Mouse (Mus musculus) kidney, embryonic 16.5 days (tissue): ENCODE measurements at regions not wholly inside any gene's neighbourhood (a gene's known extent, or its start where the extent isn't known, plus 50 kb on each side); places are given as distances from the start of the nearest gene placed in this dataset.
A peak's percentile ranks its signal among the peaks of the same experiment; 100 is the strongest.
"Not testable (repeated sequence)": the region's sequence is repeated elsewhere in the genome, so short reads cannot be mapped to it uniquely, and the experiment has no call there.

ENCODE experiments used
- ATAC-seq: fragments of 200-750 bp; cut with Nextera tagmentation; 2 replicates; pipeline ENCODE4 v1.8.0; 2017; ENCODE audit warnings: moderate TSS enrichment; ENCODE audit not compliant: low FRiP score, low TSS enrichment
- H3K27ac ChIP-seq: fragments of 300-500 bp; sonication (generic); 2 replicates; pipeline ENCODE4 v1.5.1; 2014; ENCODE audit warnings: low read length
- H3K27me3 ChIP-seq: fragments of 300-500 bp; sonication (generic); 2 replicates; pipeline ENCODE4 v1.6.1; 2014; ENCODE audit warnings: low read length, control low read depth, mixed read lengths; ENCODE audit not compliant: insufficient read depth
- H3K36me3 ChIP-seq: fragments of 300-500 bp; sonication (generic); 2 replicates; pipeline ENCODE4 v1.6.1; 2014; ENCODE audit warnings: low read length, control low read depth, mixed read lengths; ENCODE audit not compliant: insufficient read depth
- H3K4me1 ChIP-seq: fragments of 300-500 bp; sonication (generic); 2 replicates; pipeline ENCODE4 v1.6.1; 2014; ENCODE audit warnings: low read length, control low read depth, mixed read lengths; ENCODE audit not compliant: insufficient read depth
- H3K4me2 ChIP-seq: fragments of 300-500 bp; sonication (generic); replicated peaks from 2 replicates; pipeline ENCODE4 v1.6.1; 2014; ENCODE audit warnings: low read depth, low read length
- H3K4me3 ChIP-seq: fragments of 300-500 bp; sonication (generic); 2 replicates; pipeline ENCODE4 v1.5.1; 2014; ENCODE audit warnings: mild to moderate bottlenecking, low read length
- H3K9ac ChIP-seq: fragments of 300-500 bp; sonication (generic); replicated peaks from 2 replicates; pipeline ENCODE4 v1.6.1; 2014; ENCODE audit warnings: low read length
- H3K9me3 ChIP-seq: fragments of 300-500 bp; sonication (generic); 2 replicates; pipeline ENCODE4 v1.6.1; 2016; ENCODE audit warnings: low read length, control low read depth
- WGBS: fragments of 180-500 bp; shearing (Covaris S2); extraction: QIAGEN DNeasy Blood & Tissue Kit; methylation state at CpG from one replicate; pipeline ENCODE4 v1.1.7; 2014; 5-methylcytosine and 5-hydroxymethylcytosine counted together

DNA sequence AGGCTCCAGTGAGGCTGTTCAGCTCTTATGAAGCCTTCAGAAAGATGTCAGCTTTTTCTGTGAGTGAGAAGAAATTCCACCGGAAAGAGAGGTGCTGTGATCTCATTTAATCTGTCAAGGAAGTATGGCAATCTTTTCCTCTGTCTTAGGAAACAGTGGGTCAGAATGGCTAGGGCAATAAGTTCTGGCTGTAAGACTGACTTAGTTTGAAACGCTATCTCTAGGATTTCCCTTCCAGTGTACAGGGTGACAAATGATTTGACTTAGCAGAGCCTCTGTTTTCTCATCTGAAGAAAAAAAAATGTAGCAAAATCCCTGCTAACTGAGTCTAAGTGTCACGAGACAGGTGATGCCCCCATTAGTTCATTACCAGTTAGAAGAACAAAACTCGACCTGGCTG lies 181.1 kb downstream of the Csl start:
- Histone ChIP-seq H3K4me1 (no peaks in the 10 kb centered on the region), H3K36me3 (no peaks in the 10 kb centered on the region), H3K4me3 (no peak overlapping the region), H3K27ac (no peak overlapping the region), H3K9me3 (no peaks in the 10 kb centered on the region), H3K27me3 (no peaks in the 10 kb centered on the region), H3K4me2 (no peak overlapping the region), H3K9ac (no peak overlapping the region)
- WGBS, result 34% methylated on average over 4 of the region's 4 CpGs
- no peak for ATAC-seq

DNA sequence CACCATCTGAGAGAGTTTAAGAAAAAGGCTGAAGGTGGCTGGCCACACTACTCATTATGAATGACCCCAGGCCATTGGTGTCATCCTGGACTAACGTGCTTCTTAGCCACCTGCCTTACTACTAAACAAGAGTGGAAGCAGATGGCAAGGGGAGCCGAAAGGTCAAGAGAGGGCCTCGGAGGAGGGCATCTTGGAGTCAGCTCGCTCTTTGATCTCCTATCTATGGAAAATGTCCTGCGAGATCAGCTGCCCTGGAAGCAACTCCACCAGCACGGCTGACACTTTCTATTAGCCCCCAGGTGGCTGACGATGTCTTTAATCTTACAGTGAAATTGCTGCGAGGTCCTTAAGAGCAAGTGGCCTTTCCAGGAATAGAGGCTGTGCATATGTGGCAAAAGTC lies 179.3 kb downstream of the Csl start:
- H3K4me2 ChIP-seq, result no peak overlapping the region
- WGBS, result 34% methylated on average over 8 of the region's 8 CpGs

DNA sequence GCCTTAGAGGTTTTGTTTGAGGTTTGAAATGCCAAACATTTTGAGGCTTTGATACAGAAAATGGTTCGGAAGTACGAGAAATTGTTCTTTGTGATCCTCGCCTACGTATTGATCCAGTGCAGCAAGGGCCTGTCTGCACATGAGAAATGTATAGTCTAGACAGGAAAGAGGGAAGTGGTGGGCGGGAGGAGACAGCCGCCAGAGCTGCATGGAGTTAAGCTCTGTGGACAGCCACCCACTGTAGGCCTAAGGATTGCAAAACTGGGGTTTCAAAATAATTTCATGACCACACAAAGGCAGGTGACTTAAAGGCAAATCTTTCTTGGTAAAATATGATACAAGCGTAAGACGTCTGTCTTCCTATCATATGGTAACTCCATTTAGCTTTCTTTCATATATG lies 178.4 kb downstream of the Csl start:
- Histone ChIP-seq H3K36me3 (no peaks in the 10 kb centered on the region), H3K27me3 (no peaks in the 10 kb centered on the region), H3K9ac (no peak overlapping the region), H3K4me2 (no peak overlapping the region), H3K4me3 (no peak overlapping the region), H3K4me1 (no peaks in the 10 kb centered on the region), H3K27ac (no peak overlapping the region), H3K9me3 (no peaks in the 10 kb centered on the region)
- WGBS, result 74% methylated on average over 8 of the region's 8 CpGs
- ATAC-seq, result no peak

More for the DNA sequence above, 179.3 kb downstream of the Csl start:
- Histone ChIP-seq H3K27ac (no peak overlapping the region), H3K36me3 (no peaks in the 10 kb centered on the region), H3K4me1 (no peaks in the 10 kb centered on the region), H3K27me3 (no peaks in the 10 kb centered on the region), H3K9ac (no peak overlapping the region), H3K4me3 (no peak overlapping the region), H3K9me3 (no peaks in the 10 kb centered on the region)
- ATAC-seq, result no peak

DNA sequence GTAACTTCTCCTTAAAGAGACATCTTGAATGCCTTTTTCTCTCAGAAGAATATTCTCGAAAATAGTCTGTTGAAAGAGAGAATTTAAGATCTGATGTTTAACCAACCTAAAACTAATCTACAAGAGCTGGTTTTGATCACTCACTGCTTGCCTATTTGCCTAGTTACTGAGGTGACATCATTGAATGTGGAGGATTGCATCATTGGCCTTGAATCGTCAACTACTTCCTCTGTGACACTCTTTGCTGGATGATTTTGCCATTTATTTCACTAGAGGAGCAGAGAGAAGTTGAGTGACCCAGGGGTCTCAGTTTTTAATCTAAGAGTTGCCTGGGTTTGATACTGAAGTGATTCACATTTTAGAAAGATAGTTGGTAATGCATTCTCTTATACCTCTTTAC lies 174.6 kb downstream of the Csl start:
- WGBS, result 83% methylated on average over 2 of the region's 2 CpGs
- Histone ChIP-seq H3K9me3 (no peaks in the 10 kb centered on the region), H3K4me1 (no peaks in the 10 kb centered on the region), H3K4me3 (no peak overlapping the region), H3K36me3 (no peaks in the 10 kb centered on the region), H3K4me2 (no peak overlapping the region), H3K9ac (no peak overlapping the region), H3K27me3 (no peaks in the 10 kb centered on the region), H3K27ac (no peak overlapping the region)
- ATAC-seq, result no peak

DNA sequence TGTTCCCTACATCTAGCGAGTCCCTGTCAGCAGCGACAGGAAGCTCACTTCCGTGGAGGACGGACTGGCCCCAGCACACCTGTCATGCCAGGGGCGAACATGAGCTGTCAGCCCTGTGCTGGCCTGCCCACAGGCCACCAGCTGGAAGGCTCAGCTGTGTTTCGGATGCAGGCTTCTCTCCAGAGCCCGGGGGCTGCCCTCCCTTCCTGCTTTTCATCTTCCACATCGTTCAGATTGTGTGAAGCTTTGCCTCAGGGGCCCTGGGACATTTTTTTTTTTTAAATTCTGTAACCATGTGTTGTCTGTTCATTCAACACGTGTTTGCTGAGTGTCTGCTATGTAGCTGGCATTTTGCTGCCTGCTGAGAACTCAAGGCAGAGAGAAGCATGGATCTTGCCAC lies 167.2 kb downstream of the Csl start:
- ATAC-seq, result peak; percentile 88
- no peaks in the 10 kb centered on the region for H3K27me3 ChIP-seq
- WGBS, result 13% methylated on average over 9 of the region's 9 CpGs
- no peak overlapping the region for H3K27ac ChIP-seq
- H3K9ac ChIP-seq, result 0 out of 2 replicates have a peak overlapping the region, but pooled peaks have one; percentile 31
- no peaks in the 10 kb centered on the region for H3K9me3 ChIP-seq
- H3K4me3 ChIP-seq, result 0 out of 2 replicates have a peak overlapping the region, but pooled peaks have one; percentile 10
- peaks cover 8% of the 10 kb centered on the region; the same call in 1 of the 2 replicates for H3K4me1 ChIP-seq
- no peaks in the 10 kb centered on the region for H3K36me3 ChIP-seq
- peak overlapping the region; percentile 49 for H3K4me2 ChIP-seq

DNA sequence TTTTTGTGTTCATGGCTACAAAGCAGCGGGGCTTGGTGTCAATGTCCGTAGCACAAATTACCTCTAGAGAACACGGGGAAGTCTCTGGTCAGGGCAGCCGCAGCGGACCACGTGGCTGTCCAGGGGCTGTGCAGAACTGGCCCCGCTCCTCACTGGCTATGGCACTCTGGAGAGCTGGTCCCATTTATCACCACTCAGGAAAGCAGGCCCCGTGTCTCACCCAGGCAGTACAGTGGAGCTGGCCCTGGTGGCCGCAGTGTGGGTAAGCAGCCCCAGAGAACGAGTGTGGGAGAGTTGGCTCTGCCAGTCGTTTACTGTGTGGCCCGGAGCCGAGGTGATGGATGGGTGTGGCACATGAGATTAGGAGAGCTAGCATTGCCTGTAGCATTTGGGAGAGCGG lies 163.8 kb downstream of the Csl start:
- ATAC-seq, result no peak; the same call in 1 of the 2 replicates
- H3K4me2 ChIP-seq, result no peak overlapping the region
- H3K4me3 ChIP-seq, result no peak overlapping the region
- no peaks in the 10 kb centered on the region for H3K27me3 ChIP-seq
- 79% methylated on average over 14 of the region's 14 CpGs for WGBS
- no peak overlapping the region for H3K27ac ChIP-seq
- peaks cover 8% of the 10 kb centered on the region; the same call in 1 of the 2 replicates for H3K4me1 ChIP-seq
- no peak overlapping the region for H3K9ac ChIP-seq
- H3K36me3 ChIP-seq, result no peaks in the 10 kb centered on the region
- peaks cover 4% of the 10 kb centered on the region; the same call in 1 of the 2 replicates for H3K9me3 ChIP-seq

DNA sequence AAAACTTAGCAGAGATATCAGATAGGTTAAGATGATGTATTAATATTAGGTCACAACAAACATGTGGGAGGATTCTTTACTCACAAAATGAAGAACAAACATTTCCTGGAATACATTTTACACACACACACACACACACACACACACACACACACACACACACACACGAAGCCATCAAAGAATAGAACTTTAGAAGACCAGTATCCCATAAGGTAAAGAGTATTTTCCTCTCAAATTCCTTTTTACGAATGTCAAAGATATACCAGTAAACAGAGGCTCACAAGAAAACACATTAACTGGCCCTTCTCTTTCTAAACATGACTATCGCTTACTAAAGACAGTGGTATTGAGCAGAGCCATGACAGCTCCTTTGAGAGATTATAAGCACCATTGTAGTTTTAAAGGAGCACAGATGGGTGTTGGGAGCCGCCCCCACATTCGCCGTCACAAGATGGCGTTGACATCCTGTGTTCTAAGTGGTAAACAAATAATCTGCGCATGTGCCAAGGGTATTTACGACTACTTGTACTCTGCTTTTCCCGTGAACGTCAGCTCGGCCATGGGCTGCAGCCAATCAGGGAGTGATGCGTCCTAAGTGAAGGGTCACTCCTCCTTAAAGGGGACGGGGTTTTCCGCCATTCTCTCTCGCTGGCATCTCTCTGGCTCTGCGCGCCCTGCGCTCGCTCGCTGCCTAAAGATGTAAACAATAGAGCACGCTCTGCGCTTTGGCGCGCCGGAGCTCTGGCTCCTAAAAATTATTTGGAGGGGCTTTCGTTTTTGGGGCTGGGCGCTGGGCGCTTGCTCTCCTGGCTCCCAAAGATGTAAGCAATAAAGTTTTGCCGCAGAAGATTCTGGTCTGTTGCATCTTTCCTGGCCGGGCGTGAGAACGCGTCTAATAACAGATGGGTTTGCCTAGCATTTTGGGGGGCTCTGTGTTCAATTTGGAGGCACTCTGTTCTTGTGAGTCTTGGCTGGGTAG lies 160.0 kb downstream of the Csl start:
- peak overlapping the region; percentile 42 for H3K4me2 ChIP-seq
- 43% methylated on average over 20 of the region's 34 CpGs for WGBS
- H3K27ac ChIP-seq, H3K9me3 ChIP-seq, H3K27me3 ChIP-seq, H3K36me3 ChIP-seq, H3K4me1 ChIP-seq: not testable (repeated sequence)
- H3K9ac ChIP-seq, result peak overlapping the region; percentile 29
- peak; percentile 51; the same call in 1 of the 2 replicates for ATAC-seq
- peak overlapping the region; percentile 37 for H3K4me3 ChIP-seq

DNA sequence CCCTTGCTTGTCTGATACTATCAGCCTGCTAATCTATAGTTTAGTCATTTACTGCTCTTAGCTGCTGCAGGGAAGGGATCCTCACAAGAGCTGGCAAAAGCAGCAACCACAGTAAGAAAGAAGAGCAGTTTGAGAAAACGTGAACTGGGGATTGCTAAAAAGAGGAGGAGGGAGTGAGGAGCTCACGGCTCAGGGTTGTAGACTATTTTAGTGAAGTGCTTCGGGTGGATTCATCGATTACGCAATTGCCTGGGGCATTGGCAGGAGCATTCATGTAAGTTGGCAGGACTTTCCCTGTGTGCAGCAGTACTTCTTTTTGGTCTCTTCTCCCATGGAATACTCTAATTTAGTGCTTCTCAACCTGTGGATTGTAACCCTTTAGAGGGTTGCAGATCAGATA lies 157.1 kb downstream of the Csl start:
- no peak for ATAC-seq
- H3K4me3 ChIP-seq, result no peak overlapping the region

DNA sequence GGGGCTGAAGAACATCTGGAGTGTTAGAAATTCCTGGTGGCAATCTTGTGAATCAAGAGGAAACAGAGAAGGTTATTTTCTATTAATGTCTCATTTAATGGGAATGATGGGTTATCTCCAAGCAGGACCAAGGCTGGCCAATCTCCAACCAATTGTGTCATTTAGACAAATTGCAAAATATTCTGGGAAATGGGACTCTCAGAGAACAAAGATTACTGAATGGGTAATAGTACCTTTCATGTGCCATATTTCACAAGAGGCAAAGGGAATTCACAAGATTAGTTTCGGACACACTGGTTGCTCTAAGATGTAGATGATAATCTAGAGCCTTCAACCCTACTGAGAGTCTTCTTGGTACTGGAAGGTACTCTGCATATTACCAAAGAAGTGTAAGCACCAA lies 155.3 kb downstream of the Csl start:
- Histone ChIP-seq H3K27me3 (no peaks in the 10 kb centered on the region), H3K4me1 (no peaks in the 10 kb centered on the region), H3K4me2 (no peak overlapping the region), H3K4me3 (no peak overlapping the region), H3K9ac (no peak overlapping the region), H3K36me3 (no peaks in the 10 kb centered on the region), H3K9me3 (no peaks in the 10 kb centered on the region; the same call in 1 of the 2 replicates), H3K27ac (no peak overlapping the region)
- no peak for ATAC-seq
- 98% methylated on average over 1 of the region's 1 CpGs for WGBS

More for the DNA sequence above, 157.1 kb downstream of the Csl start:
- Histone ChIP-seq H3K27ac (no peak overlapping the region), H3K4me1 (no peaks in the 10 kb centered on the region), H3K9me3 (peaks cover 4% of the 10 kb centered on the region), H3K27me3 (no peaks in the 10 kb centered on the region), H3K4me2 (no peak overlapping the region), H3K36me3 (no peaks in the 10 kb centered on the region), H3K9ac (no peak overlapping the region)
- 83% methylated on average over 5 of the region's 5 CpGs for WGBS

DNA sequence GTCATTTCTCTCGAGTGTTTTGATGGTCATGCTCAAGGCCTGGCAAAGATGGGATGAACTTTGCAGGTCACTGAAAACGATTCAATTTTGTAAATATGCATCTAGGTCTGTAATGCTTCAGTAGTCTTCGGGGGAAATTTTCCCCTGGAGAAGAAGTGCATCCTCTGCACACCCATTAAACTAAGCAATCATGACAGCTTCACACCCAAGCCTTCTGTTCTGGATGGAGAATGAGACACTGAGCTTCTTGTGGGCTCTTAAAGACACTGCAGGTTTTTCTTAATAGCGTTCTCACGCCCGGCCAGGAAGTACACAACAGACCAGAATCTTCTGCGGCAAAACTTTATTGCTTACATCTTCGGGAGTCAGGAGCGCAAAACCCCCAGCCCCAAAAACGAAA lies 151.0 kb downstream of the Csl start:
- Histone ChIP-seq H3K4me3 (no peak overlapping the region), H3K4me2 (no peak overlapping the region), H3K4me1 (no peaks in the 10 kb centered on the region), H3K36me3 (no peaks in the 10 kb centered on the region), H3K27me3 (no peaks in the 10 kb centered on the region), H3K27ac (no peak overlapping the region), H3K9me3 (peaks cover 6% of the 10 kb centered on the region; the same call in 1 of the 2 replicates), H3K9ac (no peak overlapping the region)
- 88% methylated on average over 10 of the region's 10 CpGs for WGBS
- no peak for ATAC-seq
